Mouse (Mus musculus): ENCODE measurements around the gene Abca17. TPM values are rescaled to one million over a fixed set of nuclear protein-coding genes. Genes with fewer than 3 reads are reported as not detected.
A peak's percentile ranks its signal among the peaks of the same experiment; 100 is the strongest.

The Abca17 gene
- polyA plus RNA-seq, 1 experiment, result 1.0 TPM

GRCm38 (mm10) chr17:24349176-24349575 is 1.7 kb downstream of the Abca17 start:
- DNase-seq (ENCODE audit: extremely low spot score in 1 of 2, low spot score in 1 of 2), result no peak

- no peak for DNase-seq (ENCODE audit: extremely low spot score in 1 of 2, low spot score in 1 of 2)
Measured at GRCm38 (mm10) chr17:24346831-24347230, 4.0 kb downstream of the Abca17 start.

- no peak for DNase-seq (ENCODE audit: extremely low spot score in 1 of 2, low spot score in 1 of 2)
Measured at GRCm38 (mm10) chr17:24344672-24345071, 6.2 kb downstream of the Abca17 start.

GRCm38 (mm10) chr17:24327656-24328055 is 23.2 kb downstream of the Abca17 start:
- no peak for DNase-seq (ENCODE audit: extremely low spot score in 1 of 2, low spot score in 1 of 2)

- DNase-seq (ENCODE audit: extremely low spot score in 1 of 2, low spot score in 1 of 2), result no peak
Measured at GRCm38 (mm10) chr17:24325051-24325450, 25.8 kb downstream of the Abca17 start.

GRCm38 (mm10) chr17:24320826-24321225 is 30.0 kb downstream of the Abca17 start:
- peak; percentile 5 to 60 for DNase-seq (ENCODE audit: extremely low spot score in 1 of 2, low spot score in 1 of 2)

- DNase-seq (ENCODE audit: extremely low spot score in 1 of 2, low spot score in 1 of 2), result peak in 1 of 2 experiments; percentile 46
Measured at GRCm38 (mm10) chr17:24307500-24307899, 43.4 kb downstream of the Abca17 start.

GRCm38 (mm10) chr17:24300651-24301050 is 50.2 kb downstream of the Abca17 start:
- no peak for DNase-seq (ENCODE audit: extremely low spot score in 1 of 2, low spot score in 1 of 2)

- no peak for DNase-seq (ENCODE audit: extremely low spot score in 1 of 2, low spot score in 1 of 2)
Measured at GRCm38 (mm10) chr17:24289338-24289737, 61.5 kb downstream of the Abca17 start.

GRCm38 (mm10) chr17:24288477-24288876 is 62.4 kb downstream of the Abca17 start:
- DNase-seq (ENCODE audit: extremely low spot score in 1 of 2, low spot score in 1 of 2), result no peak

- DNase-seq (ENCODE audit: extremely low spot score in 1 of 2, low spot score in 1 of 2), result no peak
Measured at GRCm38 (mm10) chr17:24285680-24286079, 65.2 kb downstream of the Abca17 start.

GRCm38 (mm10) chr17:24283266-24283818 is 67.5 kb downstream of the Abca17 start:
- peak in 1 of 2 experiments; percentile 3 for DNase-seq (ENCODE audit: extremely low spot score in 1 of 2, low spot score in 1 of 2)

- no peak for DNase-seq (ENCODE audit: extremely low spot score in 1 of 2, low spot score in 1 of 2)
Measured at GRCm38 (mm10) chr17:24282637-24283036, 68.2 kb downstream of the Abca17 start.

- DNase-seq (ENCODE audit: extremely low spot score in 1 of 2, low spot score in 1 of 2), result no peak
Measured at GRCm38 (mm10) chr17:24279907-24280306, 71.0 kb downstream of the Abca17 start.

- DNase-seq (ENCODE audit: extremely low spot score in 1 of 2, low spot score in 1 of 2), result no peak
Measured at GRCm38 (mm10) chr17:24267133-24267532, 83.7 kb downstream of the Abca17 start.

GRCm38 (mm10) chr17:24264766-24265165 is 86.1 kb downstream of the Abca17 start:
- DNase-seq (ENCODE audit: extremely low spot score in 1 of 2, low spot score in 1 of 2), result no peak

GRCm38 (mm10) chr17:24260516-24260915 is 90.4 kb downstream of the Abca17 start:
- DNase-seq (ENCODE audit: extremely low spot score in 1 of 2, low spot score in 1 of 2), result no peak

- DNase-seq (ENCODE audit: extremely low spot score in 1 of 2, low spot score in 1 of 2), result no peak
Measured at GRCm38 (mm10) chr17:24259702-24260101, 91.2 kb downstream of the Abca17 start.

GRCm38 (mm10) chr17:24258981-24259380 is 91.9 kb downstream of the Abca17 start:
- no peak for DNase-seq (ENCODE audit: extremely low spot score in 1 of 2, low spot score in 1 of 2)

GRCm38 (mm10) chr17:24252329-24252728 is 98.5 kb downstream of the Abca17 start:
- DNase-seq (ENCODE audit: extremely low spot score in 1 of 2, low spot score in 1 of 2), result no peak

- DNase-seq (ENCODE audit: extremely low spot score in 1 of 2, low spot score in 1 of 2), result peak; percentile 95 to 98
Measured at GRCm38 (mm10) chr17:24251320-24252069, 99.4 kb downstream of the Abca17 start, which contains the start of gene Ccnf. Gene Ccnf (minus strand): TSS chr17:24251484.

GRCm38 (mm10) chr17:24250988-24251319 is 99.9 kb downstream of the Abca17 start:
- DNase-seq (ENCODE audit: extremely low spot score in 1 of 2, low spot score in 1 of 2), result no peak

All from frontal cortex, adult 2 months (tissue).